Mouse (Mus musculus): Measurements from ENCODE around the gene Zfp235.

The Zfp235 gene

GRCm38 (mm10) chr7:24133996-24134828, at the start of gene Zfp235:
Gene Zfp235, plus strand, starts transcription at chr7:24134169.
- peak; percentile 78 for DNase-seq (ENCODE audit: low spot score)

- DNase-seq (ENCODE audit: low spot score) = no peak
Measured at GRCm38 (mm10) chr7:24086871-24087270, 47.1 kb upstream of the Zfp235 start.

- no peak for DNase-seq (ENCODE audit: low spot score)
Measured at GRCm38 (mm10) chr7:24087485-24088125, 46.4 kb upstream of the Zfp235 start.

GRCm38 (mm10) chr7:24104403-24104802, 29.6 kb upstream of the Zfp235 start:
- no peak for DNase-seq (ENCODE audit: low spot score)

- no peak for DNase-seq (ENCODE audit: low spot score)
Measured at GRCm38 (mm10) chr7:24105144-24105703, 28.7 kb upstream of the Zfp235 start.

GRCm38 (mm10) chr7:24110839-24111238, 23.1 kb upstream of the Zfp235 start:
- no peak for DNase-seq (ENCODE audit: low spot score)

- DNase-seq (ENCODE audit: low spot score) = no peak
Measured at GRCm38 (mm10) chr7:24111772-24112155, 22.2 kb upstream of the Zfp235 start.

- peak; percentile 91 for DNase-seq (ENCODE audit: low spot score)
Measured at GRCm38 (mm10) chr7:24112156-24112856, 21.7 kb upstream of the Zfp235 start, which contains the start of gene Zfp112. Gene Zfp112, plus strand, starts transcription at chr7:24112314.

GRCm38 (mm10) chr7:24113001-24113400, 21.0 kb upstream of the Zfp235 start:
- peak; percentile 56 for DNase-seq (ENCODE audit: low spot score)

- DNase-seq (ENCODE audit: low spot score) = no peak
Measured at GRCm38 (mm10) chr7:24116655-24117054, 17.3 kb upstream of the Zfp235 start.

GRCm38 (mm10) chr7:24133425-24133995, 459 bp upstream of the Zfp235 start:
- DNase-seq (ENCODE audit: low spot score) = no peak

- no peak for DNase-seq (ENCODE audit: low spot score)
Measured at GRCm38 (mm10) chr7:24142566-24142965, 8.6 kb downstream of the Zfp235 start.

GRCm38 (mm10) chr7:24153272-24153671, 19.3 kb downstream of the Zfp235 start:
- peak; percentile 31 for DNase-seq (ENCODE audit: low spot score)

- no peak for DNase-seq (ENCODE audit: low spot score)
Measured at GRCm38 (mm10) chr7:24172191-24172590, 38.2 kb downstream of the Zfp235 start.

GRCm38 (mm10) chr7:24174618-24175336, 40.8 kb downstream of the Zfp235 start, which contains the start of gene Zfp114:
Gene Zfp114, plus strand, starts transcription at chr7:24175060.
- DNase-seq (ENCODE audit: low spot score) = peak; percentile 66

GRCm38 (mm10) chr7:24175337-24175711, 41.4 kb downstream of the Zfp235 start:
- DNase-seq (ENCODE audit: low spot score) = no peak

- no peak for DNase-seq (ENCODE audit: low spot score)
Measured at GRCm38 (mm10) chr7:24187611-24188010, 53.6 kb downstream of the Zfp235 start.

- DNase-seq (ENCODE audit: low spot score) = no peak
Measured at GRCm38 (mm10) chr7:24188901-24189570, 55.1 kb downstream of the Zfp235 start.

GRCm38 (mm10) chr7:24189571-24189944, 55.6 kb downstream of the Zfp235 start:
- DNase-seq (ENCODE audit: low spot score) = no peak

GRCm38 (mm10) chr7:24191361-24191760, 57.4 kb downstream of the Zfp235 start:
- DNase-seq (ENCODE audit: low spot score) = no peak
